Mouse (Mus musculus) urinary bladder, postnatal 0 days (tissue): Measurements from ENCODE around the gene Shpk. TPM values are rescaled to one million over a fixed set of nuclear protein-coding genes. Genes with fewer than 3 reads are reported as not detected.

Experiments used
- polyA plus RNA-seq: library from polyadenylated mRNA; unstranded; fragments of >200 nt; fragmentation: Nextera tagmentation; extraction: Ambion mirVana; gene quantifications from 2 replicates; pipeline ENCODE4 v1.2.1, GENCODE M21; 2015

The Shpk gene
- 3.7 and 4.0 TPM in 2 replicates for polyA plus RNA-seq

GRCm38 (mm10) chr11:73199230-73199712 is at the start of gene Shpk:
Shpk (plus strand) TSS chr11:73199460.

GRCm38 (mm10) chr11:73159957-73160810 is 39.1 kb upstream of the Shpk start, which contains the start of gene P2rx5:
P2rx5 (plus strand) TSS chr11:73160421.

GRCm38 (mm10) chr11:73176608-73177508 is 22.4 kb upstream of the Shpk start, which contains the start of the genes Emc6 and Tax1bp3:
Emc6 (minus strand) TSS chr11:73177037.
Tax1bp3 (plus strand) TSS chr11:73177083.

GRCm38 (mm10) chr11:73198603-73199229 is 544 bp upstream of the Shpk start, which contains the start of gene Ctns:
Ctns (minus strand) TSS chr11:73199042.

GRCm38 (mm10) chr11:73233992-73234391 is 34.7 kb downstream of the Shpk start, which contains the start of gene Trpv1:
Trpv1 (plus strand) TSS chr11:73234292.

GRCm38 (mm10) chr11:73267267-73267666 is 68.0 kb downstream of the Shpk start, which contains the start of gene Trpv3:
Trpv3 (plus strand) TSS chr11:73267388.

Other genes starting within 250 kb of the Shpk start
- gene Atp2a3, start 238.3 kb upstream of the Shpk start, polyA plus RNA-seq, result 7.0 and 7.7 TPM in 2 replicates
- 446 and 462 TPM in 2 replicates for gene P2rx1, start 200.4 kb upstream of the Shpk start, polyA plus RNA-seq
- gene Camkk1, start 180.5 kb upstream of the Shpk start, polyA plus RNA-seq, result 9.4 TPM in 2 replicates
- 4.7 and 6.2 TPM in 2 replicates for gene Ncbp3, start 151.7 kb upstream of the Shpk start, polyA plus RNA-seq
- gene Itgae, start 108.9 kb upstream of the Shpk start, polyA plus RNA-seq, result 0.05 and 0.11 TPM in 2 replicates
- 2.3 and 3.7 TPM in 2 replicates for gene Haspin, start 61.2 kb upstream of the Shpk start, polyA plus RNA-seq
- gene P2rx5, start 39.0 kb upstream of the Shpk start, polyA plus RNA-seq, result 0.54 and 0.60 TPM in 2 replicates
- gene Emc6, start 22.4 kb upstream of the Shpk start, polyA plus RNA-seq, result 102 and 107 TPM in 2 replicates
- gene Tax1bp3, start 22.4 kb upstream of the Shpk start, polyA plus RNA-seq, result 182 and 189 TPM in 2 replicates
- gene Ctns, start 418 bp upstream of the Shpk start, polyA plus RNA-seq, result 20.1 and 20.7 TPM in 2 replicates
- not detected in 2 replicates for gene Trpv1, start 34.8 kb downstream of the Shpk start, polyA plus RNA-seq
- 0.05 TPM in 2 replicates for gene Trpv3, start 67.9 kb downstream of the Shpk start, polyA plus RNA-seq
- 3.1 TPM in 2 replicates for gene Aspa, start 130.1 kb downstream of the Shpk start, polyA plus RNA-seq
- not detected in 2 replicates for gene Gm49340, start 130.3 kb downstream of the Shpk start, polyA plus RNA-seq
- 0.10 TPM in 1 of 2 replicates, not detected in the other for gene Spata22, start 130.3 kb downstream of the Shpk start, polyA plus RNA-seq
- not detected in 2 replicates for gene Olfr20, start 151.3 kb downstream of the Shpk start, polyA plus RNA-seq
- gene Olfr376, start 171.8 kb downstream of the Shpk start, polyA plus RNA-seq, result not detected in 2 replicates
- not detected in 2 replicates for gene Olfr1, start 200.2 kb downstream of the Shpk start, polyA plus RNA-seq
- not detected in 2 replicates for gene Olfr378, start 229.0 kb downstream of the Shpk start, polyA plus RNA-seq